Mouse (Mus musculus) right cerebral cortex, postnatal 10 days (tissue): Measurements from ENCODE around the gene Cilp2.

Experiments
- DNase-seq, 2 experiments: peaks; one replicate each; pipeline ENCODE4 v3.0.0; 2021; ENCODE audit warnings: low spot score in 2 of 2

The Cilp2 gene

GRCm38 (mm10) chr8:69901484-69902162 is 14.1 kb upstream of the Cilp2 start:
- peak; percentile 97 to 98 for DNase-seq

DNA sequence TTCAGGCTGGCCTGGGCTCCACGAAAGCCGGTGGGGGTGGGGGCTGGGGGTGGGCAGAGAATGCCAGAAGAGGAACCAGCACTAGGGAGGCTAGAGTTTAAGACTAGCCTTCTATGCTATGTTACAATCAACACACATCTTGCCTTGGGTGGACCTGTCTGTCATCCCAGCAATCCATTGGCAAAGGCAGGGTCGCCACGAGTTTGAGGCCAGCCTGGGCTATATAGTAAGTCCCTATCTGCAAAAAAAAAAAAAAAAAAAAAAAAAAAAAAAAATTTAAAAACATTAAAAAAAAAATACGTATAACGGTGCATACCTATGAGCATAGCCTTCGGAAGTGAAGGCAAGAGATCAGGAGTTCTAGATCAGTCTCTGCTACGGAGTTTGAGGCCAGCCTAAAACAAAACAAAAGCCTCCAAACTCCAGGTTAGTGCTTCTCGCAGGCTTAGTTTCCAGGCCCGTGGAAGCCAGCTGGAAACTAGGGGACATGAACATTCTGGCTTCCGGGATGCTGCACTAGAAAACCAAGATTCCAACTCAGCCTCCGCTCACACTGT is 13.5 kb upstream of the Cilp2 start:
- no peak for DNase-seq

GRCm38 (mm10) chr8:69899876-69900275 is 12.4 kb upstream of the Cilp2 start:
- DNase-seq = no peak

DNA sequence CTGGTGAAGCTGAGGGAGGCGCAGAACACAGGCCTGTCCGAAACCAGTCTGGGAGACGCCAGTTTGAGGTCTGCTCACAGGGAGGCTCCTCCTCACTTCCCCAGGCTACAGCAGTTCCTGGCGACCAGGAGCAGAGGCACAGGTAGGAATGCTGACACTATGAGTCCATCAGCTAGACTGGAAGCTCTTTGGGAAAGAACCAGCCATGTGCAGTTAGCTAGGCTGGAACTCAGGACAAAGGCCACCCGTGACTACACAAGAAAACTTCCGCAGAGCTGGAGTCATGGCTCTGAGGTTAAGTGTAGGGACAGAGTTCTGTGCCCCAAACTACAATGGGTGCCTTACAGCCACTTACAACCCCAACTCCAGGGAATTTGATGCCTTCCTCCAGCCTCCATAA is 10.4 kb upstream of the Cilp2 start:
- no peak for DNase-seq

DNA sequence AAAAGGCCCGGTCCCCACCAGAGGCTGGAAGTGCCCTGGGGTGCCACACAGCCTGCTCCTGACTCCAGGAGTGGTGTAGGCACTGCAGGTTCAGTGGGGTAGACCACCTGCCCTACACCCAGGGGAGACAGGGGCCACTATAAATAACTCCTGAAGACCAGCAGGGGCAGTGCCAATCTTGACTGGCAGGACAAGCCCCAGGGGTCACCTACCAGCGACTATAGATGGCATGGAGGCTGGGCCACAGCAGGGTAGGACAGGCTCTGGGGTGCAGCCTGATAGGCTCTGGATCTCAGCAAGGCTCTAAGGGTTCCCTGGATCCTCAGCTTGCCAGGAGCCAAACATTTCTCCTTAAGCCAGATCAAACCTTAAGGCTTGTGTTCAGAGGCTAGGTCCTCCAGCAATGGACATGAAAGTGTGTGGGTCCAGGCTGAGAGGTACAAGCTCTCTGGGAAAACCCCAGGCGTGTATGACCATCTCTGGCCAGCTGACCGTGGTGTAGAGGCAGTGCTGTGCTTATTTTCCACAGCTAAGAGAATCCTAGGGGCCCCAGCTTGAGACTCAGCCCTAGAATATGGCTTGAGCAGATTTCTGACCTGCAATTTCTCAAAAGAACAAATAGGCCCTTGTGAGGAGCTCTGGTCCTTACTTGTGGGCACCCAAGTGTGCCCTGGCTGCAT is 8.4 kb upstream of the Cilp2 start:
- no peak for DNase-seq

DNA sequence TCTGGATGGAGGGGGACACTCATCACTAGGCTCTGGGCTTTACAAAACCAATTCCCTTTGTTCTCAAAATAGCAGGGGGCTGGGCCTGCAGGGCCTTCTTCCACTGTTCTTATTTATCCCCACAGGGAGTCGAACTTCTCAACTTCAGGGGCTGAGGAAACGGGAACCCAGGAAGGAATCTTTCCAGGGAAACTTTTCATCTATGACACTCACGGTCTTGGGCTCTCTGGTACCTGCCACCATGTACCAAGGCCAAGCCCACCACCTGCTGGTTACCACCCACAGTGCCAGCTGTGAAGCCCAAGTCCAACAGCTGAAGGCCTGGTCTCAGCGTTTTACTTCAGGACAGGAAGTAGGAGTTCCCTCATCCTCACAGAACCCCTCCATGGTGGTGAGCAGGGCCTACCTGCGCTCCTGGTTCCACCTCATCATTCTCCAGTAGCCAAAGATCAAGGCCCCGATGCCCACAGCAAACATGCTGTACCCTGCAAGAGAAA is 7.4 kb upstream of the Cilp2 start:
- no peak for DNase-seq

GRCm38 (mm10) chr8:69893863-69894262 is 6.4 kb upstream of the Cilp2 start:
- peak in 1 of 2 experiments; percentile 68 for DNase-seq

DNA sequence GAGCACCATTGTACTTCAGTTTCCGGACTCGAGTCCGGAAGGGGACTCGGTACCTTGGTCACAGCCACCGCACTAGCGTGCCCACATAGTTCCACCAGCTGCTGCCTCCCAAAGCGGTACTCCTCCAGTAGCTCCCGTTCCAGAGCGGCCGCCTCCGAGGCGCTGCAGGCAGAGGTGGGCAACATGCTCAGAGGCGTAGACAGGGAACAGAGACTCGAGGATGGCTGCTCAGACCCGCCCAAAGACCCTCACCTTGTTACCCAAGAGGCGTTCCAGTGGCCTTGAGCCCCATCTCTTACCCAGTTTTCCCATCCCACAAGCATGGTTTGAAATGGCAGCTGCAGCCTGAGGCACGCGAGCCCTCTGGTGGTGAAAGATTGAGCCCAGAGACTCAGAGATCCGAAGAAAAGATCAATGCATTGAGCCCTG is 3.3 kb upstream of the Cilp2 start:
- DNase-seq = peak in 1 of 2 experiments; percentile 75

- no peak for DNase-seq
Observed at GRCm38 (mm10) chr8:69888902-69889301, 1.4 kb upstream of the Cilp2 start.

DNA sequence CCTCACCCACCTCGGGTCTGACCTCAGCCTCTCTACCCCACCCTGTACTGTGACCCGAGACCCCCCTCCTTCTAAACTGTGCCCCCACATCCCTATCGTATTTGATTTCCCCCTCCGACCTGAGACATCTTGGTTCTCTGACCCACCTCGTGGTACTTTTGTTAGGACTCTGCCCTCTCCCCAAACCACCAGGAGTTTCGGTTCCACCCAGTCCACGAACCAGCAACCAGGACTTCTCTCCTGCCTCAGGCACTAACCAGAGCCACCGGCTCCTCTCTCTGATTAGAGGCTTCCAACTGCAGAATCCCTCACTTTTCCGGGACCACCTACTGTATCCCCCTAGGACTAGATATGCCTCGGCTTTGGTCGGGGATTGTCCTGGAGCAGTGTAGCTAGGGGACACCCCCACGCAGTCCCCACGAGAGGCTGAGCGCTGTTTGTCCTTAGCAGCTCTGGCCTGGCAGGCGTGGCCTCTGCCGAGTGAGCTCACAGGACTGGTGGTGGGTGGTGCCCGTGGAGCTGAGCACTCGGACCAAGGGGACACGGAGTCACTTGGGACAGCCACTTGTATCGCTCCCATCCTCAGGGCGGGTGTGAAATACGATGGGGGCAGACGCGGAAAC is 868 bp upstream of the Cilp2 start:
- no peak for DNase-seq

DNA sequence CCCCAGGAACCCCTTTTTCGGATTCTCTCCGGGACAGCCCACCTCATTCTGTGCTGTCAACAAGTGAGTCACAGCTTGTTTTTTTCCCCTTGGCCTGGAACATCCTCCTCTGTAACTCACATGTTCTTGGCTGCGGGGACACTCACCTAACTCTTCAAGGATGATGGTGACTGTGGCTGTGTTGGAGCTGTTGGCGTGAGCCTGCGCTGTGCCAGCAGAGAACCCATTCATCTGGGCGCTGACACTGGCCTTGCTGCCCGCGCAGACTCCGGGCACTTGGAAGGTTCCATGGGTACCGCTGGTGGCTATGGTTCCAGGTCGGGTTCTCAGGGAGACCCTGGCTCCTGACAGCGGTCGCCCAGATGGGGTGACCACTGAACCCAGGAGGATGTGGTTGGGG is 3.3 kb downstream of the Cilp2 start:
- no peak for DNase-seq

DNA sequence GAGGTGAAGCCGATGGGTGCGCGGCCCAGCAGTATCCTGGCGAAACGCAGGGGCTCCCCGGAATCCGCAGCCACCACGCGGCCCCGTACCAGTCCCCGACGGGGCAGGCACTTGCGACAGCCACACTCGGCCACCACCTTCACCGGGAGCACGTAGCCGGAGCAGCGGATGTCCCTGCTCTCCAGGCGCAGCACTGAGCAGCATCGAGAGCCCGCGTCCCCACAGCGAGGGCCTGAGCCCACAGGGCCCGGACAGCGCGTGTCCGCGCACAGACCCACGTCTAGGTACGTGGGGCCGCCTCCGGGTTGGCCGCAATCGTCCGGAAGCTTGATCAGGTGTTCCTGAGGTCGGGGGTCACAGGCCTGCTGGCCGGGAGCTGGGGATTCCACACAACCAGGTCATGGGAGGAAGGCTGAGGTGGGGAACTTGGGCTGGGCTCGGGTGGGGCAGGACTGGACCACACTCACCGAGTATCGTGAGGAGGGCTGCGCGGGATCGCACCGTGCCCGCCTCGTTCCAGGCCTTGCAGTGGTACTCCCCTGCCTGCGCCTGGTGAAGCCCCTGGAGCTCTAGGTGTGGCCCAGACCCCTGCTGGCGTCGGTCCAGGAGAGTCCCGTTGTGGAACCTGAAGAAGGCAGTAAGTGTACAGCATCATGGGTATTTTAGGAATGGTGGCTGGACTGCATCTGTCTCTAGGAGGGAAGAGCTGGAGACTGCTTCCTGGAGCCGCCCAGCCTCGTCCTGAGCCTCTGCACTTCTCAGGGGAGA is 4.5 kb downstream of the Cilp2 start:
- DNase-seq = peak in 1 of 2 experiments; percentile 31

GRCm38 (mm10) chr8:69882021-69882756 is 5.3 kb downstream of the Cilp2 start:
- DNase-seq = peak; percentile 85 to 87

- peak in 1 of 2 experiments; percentile 53 for DNase-seq
Observed at GRCm38 (mm10) chr8:69881261-69881865, 6.1 kb downstream of the Cilp2 start.

DNA sequence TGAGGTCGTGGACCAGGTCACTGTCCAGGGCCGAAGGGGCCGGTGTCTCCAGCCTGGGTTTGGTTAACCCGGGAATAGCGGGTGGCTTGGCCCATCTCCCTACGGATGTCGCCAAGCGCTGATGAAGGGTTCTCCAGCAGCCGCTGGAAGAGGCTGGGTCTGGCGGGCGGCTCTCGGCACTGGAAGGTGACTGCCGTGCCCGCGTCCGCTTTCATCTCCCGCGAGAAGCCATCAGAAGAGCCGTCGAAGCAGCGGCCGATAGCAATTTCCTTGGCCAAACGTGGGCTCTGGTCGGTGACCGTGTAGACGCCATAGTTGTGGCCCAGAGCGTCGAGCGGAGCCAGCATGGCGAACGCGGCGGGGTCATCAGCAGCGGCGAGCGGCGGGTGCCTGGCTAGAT is 6.6 kb downstream of the Cilp2 start:
- peak in 1 of 2 experiments; percentile 27 for DNase-seq

DNA sequence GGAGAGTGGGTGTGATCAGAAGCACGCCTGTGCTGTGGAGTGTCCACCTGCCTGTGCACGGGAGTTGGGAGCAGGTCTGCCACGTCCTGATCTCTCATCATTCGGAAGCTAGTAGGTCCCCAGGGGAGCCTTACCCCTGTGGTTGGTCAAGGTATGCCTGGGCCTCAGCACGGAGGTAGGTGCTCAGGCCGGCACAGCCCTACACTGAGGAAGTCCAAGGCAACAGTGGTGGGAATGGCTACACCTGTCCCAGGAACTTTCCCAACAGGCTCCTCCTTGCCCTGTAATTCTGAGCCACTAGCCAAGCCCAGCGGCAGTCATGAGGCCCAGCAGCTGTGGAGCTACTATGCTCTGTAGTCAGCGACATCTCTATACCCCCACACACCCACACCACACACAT is 7.8 kb downstream of the Cilp2 start:
- no peak for DNase-seq

GRCm38 (mm10) chr8:69877992-69878391 is 9.5 kb downstream of the Cilp2 start:
- no peak for DNase-seq

DNA sequence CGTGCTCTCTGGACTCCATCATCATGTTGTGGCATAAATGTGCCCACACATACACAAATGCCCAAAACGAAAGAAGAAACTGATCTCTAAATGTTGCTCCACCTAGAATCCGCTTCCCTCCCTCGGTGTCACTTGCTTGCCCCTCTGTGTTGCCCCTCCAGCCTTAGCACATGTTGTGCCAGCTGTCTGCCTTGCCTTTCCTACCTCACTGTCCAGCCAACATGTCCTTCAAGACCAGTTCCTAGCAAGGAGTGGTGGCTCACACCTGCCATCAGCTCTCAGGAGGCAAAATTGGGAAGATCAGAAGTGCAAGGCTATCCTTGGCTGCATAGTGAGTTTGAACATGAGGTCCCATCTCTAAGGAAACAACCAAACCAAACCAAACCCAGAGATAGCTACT is 10.1 kb downstream of the Cilp2 start:
- no peak for DNase-seq

- no peak for DNase-seq
Observed at GRCm38 (mm10) chr8:69876967-69877366, 10.5 kb downstream of the Cilp2 start.

DNA sequence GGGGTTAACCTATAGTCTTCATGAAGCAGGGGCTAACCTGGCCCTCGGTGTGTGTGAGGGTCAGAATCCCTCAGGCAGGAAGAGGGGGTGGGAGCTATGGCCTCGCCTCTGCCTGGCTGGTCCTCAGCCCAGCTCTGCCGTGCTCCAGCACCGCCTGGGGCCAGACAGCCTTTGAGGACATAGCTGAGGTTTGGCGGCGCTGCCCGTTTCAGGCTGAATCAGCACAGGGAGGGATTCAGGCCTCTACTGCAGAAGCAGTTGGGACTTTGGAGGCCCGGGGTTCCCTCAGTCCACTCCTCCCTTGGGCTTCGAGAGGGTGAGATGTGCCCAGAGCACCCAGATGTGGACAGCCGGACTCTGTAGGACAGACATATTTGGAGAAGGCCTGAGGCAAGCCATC is 11.4 kb downstream of the Cilp2 start:
- no peak for DNase-seq

DNA sequence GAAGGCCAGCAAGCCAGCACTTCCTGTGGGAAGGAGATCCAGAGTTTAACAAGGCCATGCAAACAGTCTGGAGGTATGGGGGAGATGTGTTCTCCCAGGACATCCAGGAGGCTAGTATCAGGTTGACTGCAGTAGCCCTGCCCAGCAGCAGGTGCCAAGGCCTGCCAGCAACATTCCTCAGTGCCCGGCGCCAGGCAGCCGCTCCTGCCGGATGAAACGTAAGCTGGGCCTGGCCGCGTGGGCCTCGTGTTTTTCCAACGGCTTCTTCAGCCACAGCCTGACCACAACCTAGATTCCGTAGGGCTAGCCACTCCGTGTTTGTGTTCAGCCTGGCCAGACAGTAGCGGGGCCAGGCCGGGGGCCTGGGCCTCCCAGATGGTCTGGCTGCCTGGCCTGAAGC is 12.8 kb downstream of the Cilp2 start:
- DNase-seq = peak in 1 of 2 experiments; percentile 31
